Mouse (Mus musculus): ENCODE results near the gene Smn1. TPM values are rescaled to one million over a fixed set of nuclear protein-coding genes. Genes with fewer than 3 reads are reported as not detected.

Gene Smn1
- polyA plus RNA-seq, 1 experiment from 2014 or later: 48.5 TPM

Other genes starting within 250 kb of the Smn1 start
- 25.8 and 34.3 TPM in 2 replicates for gene Cartpt, start 223.8 kb upstream of the Smn1 start, polyA plus RNA-seq (2014; fragmentation: Nextera tagmentation; extraction: Ambion mirVana)
- gene Mccc2, start 109.2 kb upstream of the Smn1 start, polyA plus RNA-seq (2014; fragmentation: Nextera tagmentation; extraction: Ambion mirVana): 35.1 and 39.8 TPM in 2 replicates
- 18.8 and 22.2 TPM in 2 replicates for gene Bdp1, start 20.8 kb upstream of the Smn1 start, polyA plus RNA-seq (2014; fragmentation: Nextera tagmentation; extraction: Ambion mirVana)
- gene Serf1, start 16.8 kb upstream of the Smn1 start, polyA plus RNA-seq (2014; fragmentation: Nextera tagmentation; extraction: Ambion mirVana): 396 and 451 TPM in 2 replicates
- gene Naip2, start 77.2 kb downstream of the Smn1 start, polyA plus RNA-seq (2014; fragmentation: Nextera tagmentation; extraction: Ambion mirVana): 0.17 and 0.19 TPM in 2 replicates
- 0.10 and 0.21 TPM in 2 replicates for gene Naip5, start 121.5 kb downstream of the Smn1 start, polyA plus RNA-seq (2014; fragmentation: Nextera tagmentation; extraction: Ambion mirVana)
- 0.15 TPM in 1 of 2 replicates, not detected in the other for gene Naip6, start 192.8 kb downstream of the Smn1 start, polyA plus RNA-seq (2014; fragmentation: Nextera tagmentation; extraction: Ambion mirVana)

Measured in hindbrain, embryonic 14.5 days (tissue).